Mouse (Mus musculus) embryonic facial prominence, embryonic 10.5 days (tissue): Measurements from ENCODE around the gene Sdc3. TPM values are rescaled to one million over a fixed set of nuclear protein-coding genes. Genes with fewer than 3 reads are reported as not detected.

Source experiments
- DNase-seq: peaks from one replicate; pipeline ENCODE4 v3.0.0-alpha.2; 2017; ENCODE audit warnings: low spot score
- H3K27ac ChIP-seq: fragments of 300-500 bp; sonication (generic); replicated peaks from 2 replicates; pipeline ENCODE4 v1.5.1; 2016; ENCODE audit warnings: mild to moderate bottlenecking
- H3K27me3 ChIP-seq: fragments of 300-500 bp; sonication (generic); replicated peaks from 2 replicates; pipeline ENCODE4 v1.6.1; 2016; ENCODE audit warnings: low read depth, mild to moderate bottlenecking; ENCODE audit not compliant: poor library complexity, severe bottlenecking
- H3K36me3 ChIP-seq: fragments of 300-500 bp; sonication (generic); replicated peaks from 2 replicates; pipeline ENCODE4 v1.6.1; 2016; ENCODE audit warnings: mild to moderate bottlenecking, moderate library complexity
- H3K4me1 ChIP-seq: fragments of 300-500 bp; sonication (generic); 2 replicates; pipeline ENCODE4 v1.6.1; 2016
- H3K4me3 ChIP-seq: fragments of 300-500 bp; sonication (generic); 2 replicates; pipeline ENCODE4 v1.5.1; 2016; ENCODE audit warnings: mild to moderate bottlenecking, moderate library complexity
- H3K9me3 ChIP-seq: fragments of 300-500 bp; sonication (generic); 2 replicates; pipeline ENCODE4 v1.6.1; 2016; ENCODE audit warnings: mild to moderate bottlenecking
- WGBS: fragments of 180-500 bp; shearing (Covaris S2); methylation state at CpG from one replicate; pipeline ENCODE4 v1.1.7; 2016; 5-methylcytosine and 5-hydroxymethylcytosine counted together
- polyA plus RNA-seq: library from polyadenylated mRNA; unstranded; fragments of >200 nt; fragmentation: Nextera tagmentation; extraction: Ambion mirVana; gene quantifications from 2 replicates; pipeline ENCODE4 v1.2.1, GENCODE M21; 2016

Sdc3 gene
- polyA plus RNA-seq, 1 experiment from 2014 or later = 31.9 TPM

GRCm38 (mm10) chr4:130797201-130798051 lies 5.1 kb downstream of the Sdc3 start:
- Histone ChIP-seq H3K4me3 (peak overlapping the region; percentile 33), H3K27me3 (peaks cover 13% of the 10 kb centered on the region; the same call in 1 of the 2 replicates), H3K27ac (peak overlapping the region; percentile 79), H3K4me1 (peaks cover 90% of the 10 kb centered on the region), H3K9me3 (no peaks in the 10 kb centered on the region), H3K36me3 (no peaks in the 10 kb centered on the region)
- peak; percentile 77 for DNase-seq
- WGBS = 25% methylated on average over 15 of the region's 15 CpGs

DNA sequence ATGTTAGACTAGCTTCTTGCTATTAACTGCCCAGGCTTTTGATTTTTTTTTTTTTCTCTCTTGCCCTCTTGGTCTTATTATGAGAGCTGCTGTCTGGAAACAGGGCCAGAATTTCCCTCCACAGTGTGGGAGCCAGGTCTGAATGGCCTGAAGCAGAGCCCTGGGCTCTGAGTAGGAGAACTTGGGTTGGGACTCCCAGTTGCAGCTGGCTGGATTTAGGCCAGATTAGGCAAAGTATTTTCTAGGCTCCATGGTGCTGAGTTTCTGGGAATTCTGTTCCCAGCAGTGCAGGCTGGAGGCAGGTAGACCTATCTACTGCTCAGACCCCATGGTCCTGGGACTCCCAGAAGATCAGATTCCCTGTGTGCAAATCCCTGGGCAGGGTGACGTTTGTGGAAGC lies 6.1 kb downstream of the Sdc3 start:
- DNase-seq = no peak
- H3K4me1 ChIP-seq = peaks cover 90% of the 10 kb centered on the region
- no peaks in the 10 kb centered on the region for H3K9me3 ChIP-seq
- no peaks in the 10 kb centered on the region for H3K36me3 ChIP-seq
- whole genome bisulfite sequencing = 56% methylated on average over 1 of the region's 1 CpGs
- H3K27ac ChIP-seq = peak overlapping the region; percentile 79
- peaks cover 9% of the 10 kb centered on the region; the same call in 1 of the 2 replicates for H3K27me3 ChIP-seq
- no peak overlapping the region for H3K4me3 ChIP-seq

DNA sequence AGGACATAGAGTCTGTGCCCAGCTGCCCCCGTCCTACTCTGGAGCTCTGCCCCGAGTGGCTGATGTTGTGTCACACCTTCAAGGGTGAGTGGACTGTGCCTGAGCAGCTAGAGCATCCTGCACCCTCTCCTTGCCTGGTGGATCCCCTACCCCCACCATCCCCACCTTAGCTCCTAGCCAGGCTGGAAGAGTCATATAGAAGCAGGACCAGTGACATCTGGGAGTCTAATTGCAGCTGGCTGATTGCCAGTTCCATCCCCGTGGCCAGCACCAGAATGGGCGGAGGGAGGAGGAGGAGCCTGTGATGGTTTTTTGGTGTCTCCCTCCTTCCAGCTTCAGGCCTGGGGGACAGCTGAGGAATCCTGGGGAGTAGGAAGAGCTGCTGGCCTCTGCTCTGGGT lies 6.8 kb downstream of the Sdc3 start:
- peaks cover 92% of the 10 kb centered on the region for H3K4me1 ChIP-seq
- 61% methylated on average over 4 of the region's 4 CpGs for WGBS
- H3K9me3 ChIP-seq = no peaks in the 10 kb centered on the region
- no peak for DNase-seq
- H3K36me3 ChIP-seq = no peaks in the 10 kb centered on the region
- peaks cover 5% of the 10 kb centered on the region; the same call in 1 of the 2 replicates for H3K27me3 ChIP-seq
- H3K27ac ChIP-seq = peak overlapping the region; percentile 79
- no peak overlapping the region for H3K4me3 ChIP-seq

- 88% methylated on average over 5 of the region's 5 CpGs for WGBS
- Histone ChIP-seq H3K36me3 (no peaks in the 10 kb centered on the region), H3K27me3 (0 out of 2 replicates have a peak, but pooled peaks cover under 1% of the 10 kb centered on the region), H3K4me3 (no peak overlapping the region), H3K27ac (peak overlapping the region; percentile 79; the same call in 1 of the 2 replicates), H3K4me1 (peaks cover 92% of the 10 kb centered on the region), H3K9me3 (no peaks in the 10 kb centered on the region)
- no peak for DNase-seq
Measured at GRCm38 (mm10) chr4:130799582-130799981, 7.2 kb downstream of the Sdc3 start.

GRCm38 (mm10) chr4:130800147-130800546 lies 7.8 kb downstream of the Sdc3 start:
- Histone ChIP-seq H3K4me1 (peaks cover 93% of the 10 kb centered on the region), H3K36me3 (no peaks in the 10 kb centered on the region; the same call in 1 of the 2 replicates), H3K27me3 (no peaks in the 10 kb centered on the region), H3K27ac (no peak overlapping the region), H3K9me3 (no peaks in the 10 kb centered on the region), H3K4me3 (no peak overlapping the region)
- DNase-seq = no peak
- 86% methylated on average over 6 of the region's 6 CpGs for WGBS

- no peak overlapping the region for H3K4me3 ChIP-seq
- no peaks in the 10 kb centered on the region for H3K27me3 ChIP-seq
- WGBS = 90% methylated on average over 5 of the region's 5 CpGs
- peaks cover 5% of the 10 kb centered on the region for H3K36me3 ChIP-seq
- no peak for DNase-seq
- no peak overlapping the region for H3K27ac ChIP-seq
- H3K4me1 ChIP-seq = peaks cover 93% of the 10 kb centered on the region
- H3K9me3 ChIP-seq = no peaks in the 10 kb centered on the region
Measured at GRCm38 (mm10) chr4:130801198-130801597, 8.9 kb downstream of the Sdc3 start.

DNA sequence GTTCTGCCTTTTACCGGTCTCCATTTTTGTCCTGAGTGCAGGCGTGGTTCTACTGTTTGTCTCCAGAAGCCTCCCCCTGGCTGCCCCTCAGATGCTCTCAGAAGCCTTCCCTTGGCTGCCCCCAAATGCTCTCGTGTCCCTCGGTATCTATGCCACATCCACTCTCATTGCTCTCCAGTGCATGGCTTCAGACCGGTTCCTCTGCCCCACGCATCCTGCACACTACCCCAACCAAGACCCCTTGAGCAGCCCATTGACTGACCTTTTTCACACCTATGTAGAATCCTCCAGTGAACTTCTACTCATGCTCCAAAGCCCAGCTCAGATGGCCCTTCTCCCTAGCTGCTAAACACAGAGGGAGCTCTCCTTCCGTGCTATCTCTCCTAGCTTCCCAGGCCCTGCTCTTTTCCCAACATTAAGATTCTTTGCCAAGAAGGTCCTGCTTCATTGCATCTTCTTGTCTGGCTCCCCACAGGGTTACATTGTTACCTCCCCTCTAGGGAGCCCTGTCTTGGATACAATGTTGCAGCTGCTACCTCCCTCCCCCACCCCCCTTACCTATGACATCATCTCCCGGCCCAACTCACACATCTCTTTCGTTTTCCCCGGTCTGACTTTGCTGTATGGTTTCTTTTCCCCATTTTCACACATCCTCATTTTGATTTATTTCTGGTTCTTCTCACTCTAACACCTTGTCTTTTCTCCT lies 9.4 kb downstream of the Sdc3 start:
- Histone ChIP-seq H3K27me3 (no peaks in the 10 kb centered on the region), H3K9me3 (no peaks in the 10 kb centered on the region), H3K27ac (peak overlapping the region; percentile 61), H3K36me3 (peaks cover 5% of the 10 kb centered on the region), H3K4me3 (no peak overlapping the region), H3K4me1 (peaks cover 90% of the 10 kb centered on the region)
- DNase-seq = no peak
- 65% methylated on average over 10 of the region's 10 CpGs for WGBS

DNA sequence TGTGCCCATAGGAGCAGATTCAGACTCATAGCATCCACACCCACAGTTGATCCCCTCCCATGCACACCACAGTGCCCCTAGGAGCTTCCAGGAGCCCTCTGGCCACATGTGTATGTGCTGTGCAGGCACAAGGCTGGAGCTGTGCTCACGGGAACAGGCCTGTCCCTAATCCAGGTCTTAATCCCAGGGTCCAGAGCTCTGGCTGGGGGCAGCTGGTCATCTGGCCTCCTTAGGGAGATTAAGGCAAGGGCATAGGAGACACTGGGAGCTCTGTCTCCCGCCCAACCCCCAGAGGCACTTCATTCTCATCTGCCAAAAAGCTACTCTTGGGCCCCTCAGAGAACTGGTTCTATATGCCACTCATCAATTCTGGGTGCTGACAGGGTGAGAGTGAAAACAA lies 11.3 kb downstream of the Sdc3 start:
- Histone ChIP-seq H3K36me3 (peaks cover 5% of the 10 kb centered on the region), H3K27ac (0 out of 2 replicates have a peak overlapping the region, but pooled peaks have one; percentile 7), H3K4me1 (peaks cover 87% of the 10 kb centered on the region), H3K9me3 (no peaks in the 10 kb centered on the region), H3K27me3 (no peaks in the 10 kb centered on the region), H3K4me3 (no peak overlapping the region)
- 74% methylated on average over 2 of the region's 2 CpGs for WGBS
- no peak for DNase-seq

GRCm38 (mm10) chr4:130804292-130804691 lies 12.0 kb downstream of the Sdc3 start:
- H3K27ac ChIP-seq = no peak overlapping the region

DNA sequence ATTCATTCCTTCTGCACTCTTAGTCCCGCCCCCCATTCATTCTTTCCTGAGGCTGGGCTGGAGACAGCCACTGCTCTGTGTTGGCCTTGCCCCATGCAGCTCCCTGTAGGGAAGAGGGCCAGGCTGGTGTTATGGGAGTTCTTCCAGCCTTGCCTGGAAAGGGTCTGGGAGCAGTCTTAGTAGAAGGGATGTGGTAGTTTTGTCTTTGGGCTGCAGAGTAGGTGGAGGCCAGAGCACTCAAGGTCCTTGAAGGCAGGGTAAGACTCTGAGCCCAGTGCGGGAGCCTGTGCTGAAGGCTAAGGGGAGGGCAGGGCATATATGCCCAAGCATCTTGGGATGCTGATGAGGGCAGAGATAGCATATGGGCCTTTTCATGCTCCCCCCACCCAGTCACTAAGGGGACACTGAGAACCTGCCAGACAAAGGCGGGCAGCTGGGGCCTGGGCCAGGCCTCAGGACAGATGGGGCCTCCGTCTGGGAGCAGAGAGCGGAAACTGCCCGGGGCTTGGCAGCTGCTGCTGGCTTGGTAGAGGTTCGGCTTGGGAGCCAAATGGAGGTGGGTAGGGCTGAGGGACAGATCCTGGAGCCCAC lies 12.5 kb downstream of the Sdc3 start:
- DNase-seq = peak; percentile 29
- H3K4me1 ChIP-seq = peaks cover 84% of the 10 kb centered on the region

More at GRCm38 (mm10) chr4:130804292-130804691, 12.0 kb downstream of the Sdc3 start:
- Histone ChIP-seq H3K4me1 (peaks cover 84% of the 10 kb centered on the region), H3K36me3 (peaks cover 5% of the 10 kb centered on the region), H3K4me3 (no peak overlapping the region), H3K9me3 (no peaks in the 10 kb centered on the region), H3K27me3 (no peaks in the 10 kb centered on the region)
- DNase-seq = no peak
- 72% methylated on average over 2 of the region's 2 CpGs for WGBS

DNA sequence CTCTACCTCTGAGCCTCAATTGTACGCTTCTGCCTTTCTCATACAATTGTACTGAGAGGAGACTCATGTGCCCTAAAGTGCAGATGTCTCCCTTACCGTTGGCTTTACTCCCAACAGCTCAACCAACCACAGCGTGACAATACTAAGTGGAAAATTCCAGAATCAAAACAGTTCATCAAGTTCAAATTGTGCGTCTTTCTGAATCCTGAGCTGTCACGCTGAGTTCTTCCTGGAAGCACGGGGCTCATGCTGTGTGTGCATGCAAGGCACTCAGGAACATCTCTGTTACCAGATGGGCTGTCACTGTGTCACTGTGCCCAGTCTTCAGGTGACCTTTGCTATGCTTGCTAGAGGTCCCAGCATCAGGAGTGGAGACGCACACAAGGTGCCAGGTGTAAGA lies 13.4 kb downstream of the Sdc3 start:
- peaks cover 5% of the 10 kb centered on the region for H3K36me3 ChIP-seq
- no peak overlapping the region for H3K4me3 ChIP-seq
- peaks cover 83% of the 10 kb centered on the region for H3K4me1 ChIP-seq
- WGBS = 89% methylated on average over 7 of the region's 7 CpGs
- H3K9me3 ChIP-seq = no peaks in the 10 kb centered on the region
- DNase-seq = no peak
- no peaks in the 10 kb centered on the region for H3K27me3 ChIP-seq
- no peak overlapping the region; the same call in 1 of the 2 replicates for H3K27ac ChIP-seq

More for the DNA sequence above, 12.5 kb downstream of the Sdc3 start:
- no peaks in the 10 kb centered on the region for H3K27me3 ChIP-seq
- 76% methylated on average over 7 of the region's 7 CpGs for WGBS
- H3K36me3 ChIP-seq = peaks cover 5% of the 10 kb centered on the region
- peak overlapping the region; percentile 77 for H3K27ac ChIP-seq
- H3K4me3 ChIP-seq = no peak overlapping the region
- no peaks in the 10 kb centered on the region for H3K9me3 ChIP-seq

DNA sequence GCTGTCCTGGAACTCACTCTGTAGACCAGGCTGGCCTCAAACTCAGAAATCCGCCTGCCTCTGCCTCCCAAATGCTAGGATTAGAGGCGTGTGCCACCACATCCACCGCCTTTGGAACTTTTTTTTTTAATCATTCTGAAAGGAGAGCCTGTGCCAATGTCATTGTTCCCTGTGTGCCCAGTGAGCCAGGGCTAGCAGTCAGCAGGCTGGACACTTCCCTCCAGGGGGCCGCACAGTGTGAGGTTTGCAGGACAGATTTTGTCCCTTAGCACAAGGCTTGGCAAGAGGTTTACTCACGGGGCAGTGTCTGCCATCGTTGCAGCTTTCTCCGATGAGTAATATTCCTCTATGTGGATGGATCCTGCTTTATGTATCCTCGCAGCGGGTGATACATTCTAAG lies 14.4 kb downstream of the Sdc3 start:
- Histone ChIP-seq H3K4me3 (no peak overlapping the region), H3K36me3 (peaks cover 5% of the 10 kb centered on the region), H3K27ac (no peak overlapping the region), H3K9me3 (no peaks in the 10 kb centered on the region), H3K27me3 (no peaks in the 10 kb centered on the region), H3K4me1 (peaks cover 84% of the 10 kb centered on the region)
- 92% methylated on average over 9 of the region's 9 CpGs for WGBS
- DNase-seq = no peak
